Mouse (Mus musculus): ENCODE data around the gene Slc35a1.
"Not testable (repeated sequence)": the region's sequence is repeated elsewhere in the genome, so short reads cannot be mapped to it uniquely, and the experiment has no call there.

DNA sequence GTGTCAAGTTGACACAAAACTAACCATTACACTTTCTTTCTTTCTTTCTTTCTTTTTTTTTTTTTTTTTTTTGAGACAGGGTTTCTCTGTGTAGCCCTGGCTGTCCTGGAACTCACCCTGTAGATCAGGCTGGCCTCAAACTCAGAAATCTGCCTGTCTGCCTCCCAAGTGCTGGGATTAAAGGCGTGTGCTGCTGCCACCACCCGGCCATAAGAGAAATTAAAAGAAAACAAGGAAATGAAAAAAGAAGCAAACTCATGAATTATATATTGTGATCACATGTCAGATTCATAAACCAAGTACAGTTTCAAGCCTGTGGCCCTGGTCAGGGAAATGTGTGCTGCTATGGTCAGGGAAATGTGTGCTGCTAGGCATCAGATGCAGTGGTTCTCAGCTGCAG, 46.2 kb upstream of the Slc35a1 start:
- not testable (repeated sequence) for TF ChIP-seq POLR2A (IDR thresholded peaks at IDR 0.05; ENCODE audit: extremely low read depth, insufficient read depth, low read length)
- peak; percentile 25; the same call in 1 of the 2 replicates for TF ChIP-seq CTCF (IDR thresholded peaks at IDR 0.05; ENCODE audit: low read depth, low read length)

All from liver, adult 2 months (tissue).